Mouse (Mus musculus) MEL (cell line): ENCODE measurements around the gene Adam12. TPM values are rescaled to one million over a fixed set of nuclear protein-coding genes. Genes with fewer than 3 reads are reported as not detected.

ENCODE experiments used
- DNase-seq: peaks from one replicate; pipeline ENCODE4 v3.0.0; 2011; ENCODE audit warnings: low read depth, low spot score
- H3K27ac ChIP-seq: 2 replicates; pipeline ENCODE4 v1.5.1; 2012; ENCODE audit warnings: low read depth, mild to moderate bottlenecking, control low read depth, low read length, moderate library complexity; ENCODE audit not compliant: control insufficient read depth
- H3K27me3 ChIP-seq, 2 experiments: fragments of 150-350 bp in 1 of 2; sonication (generic) in 1 of 2; 2 replicates each; pipeline ENCODE4 v1.6.1; 2012; ENCODE audit warnings: low read length in 2 of 2, mild to moderate bottlenecking in 2 of 2, improper control_type of control experiment in 1 of 2, moderate library complexity in 1 of 2; ENCODE audit not compliant: insufficient read depth in 2 of 2, control insufficient read depth in 1 of 2
- H3K36me3 ChIP-seq, 2 experiments: 2 replicates each; pipeline ENCODE4 v1.6.1; 2012 to 2014; ENCODE audit warnings: low read length in 2 of 2, improper control_type of control experiment in 1 of 2, inconsistent platforms in 1 of 2, mild to moderate bottlenecking in 1 of 2; ENCODE audit not compliant: insufficient read depth in 2 of 2, control insufficient read depth in 1 of 2
- H3K4me1 ChIP-seq, 2 experiments: fragments of 150-350 bp in 1 of 2; sonication (generic) in 1 of 2; 2 replicates each; pipeline ENCODE4 v1.6.1; 2012; ENCODE audit warnings: low read length in 2 of 2, improper control_type of control experiment in 1 of 2, mild to moderate bottlenecking in 1 of 2; ENCODE audit not compliant: insufficient read depth in 2 of 2, control insufficient read depth in 1 of 2
- H3K4me3 ChIP-seq, 2 experiments: fragments of 150-350 bp in 1 of 2; sonication (generic) in 1 of 2; 2 replicates each; pipeline ENCODE4 v1.5.1; 2012; ENCODE audit warnings: low read depth in 2 of 2, low read length in 2 of 2, mild to moderate bottlenecking in 2 of 2, moderate library complexity in 2 of 2, control low read depth in 1 of 2, improper control_type of control experiment in 1 of 2; ENCODE audit not compliant: control insufficient read depth in 1 of 2, insufficient read depth in 1 of 2
- H3K79me2 ChIP-seq: 2 replicates; pipeline ENCODE4 v1.6.1; 2012; ENCODE audit warnings: mild to moderate bottlenecking, low read length, moderate library complexity; ENCODE audit not compliant: control insufficient read depth, poor library complexity, insufficient read depth
- H3K9ac ChIP-seq: 2 replicates; pipeline ENCODE4 v1.6.1; 2012; ENCODE audit warnings: low read depth, mild to moderate bottlenecking, control low read depth, low read length, moderate library complexity; ENCODE audit not compliant: control insufficient read depth, poor library complexity, severe bottlenecking
- H3K9me3 ChIP-seq: fragments of 150-350 bp; sonication (generic); replicated peaks from 2 replicates; pipeline ENCODE4 v1.6.1; 2012; ENCODE audit warnings: mild to moderate bottlenecking, low read length, improper control_type of control experiment, moderate library complexity; ENCODE audit not compliant: insufficient read depth
- BHLHE40 ChIP-seq: IDR thresholded peaks from 2 replicates; pipeline ENCODE4 v1.6.1; 2012; ENCODE audit warnings: low read depth, mild to moderate bottlenecking, inconsistent platforms, low read length, improper control_type of control experiment, borderline replicate concordance
- CHD2 ChIP-seq: IDR thresholded peaks from 2 replicates; pipeline ENCODE4 v1.6.1; 2011; ENCODE audit warnings: low read length, improper control_type of control experiment
- CTCF ChIP-seq, 3 experiments: IDR thresholded peaks in 2 of 3; conservative IDR thresholded peaks in 1 of 3; 2 replicates each; pipeline ENCODE4 v1.5.1; 2011 to 2012; ENCODE audit warnings: low read length in 3 of 3, low read depth in 2 of 3, mild to moderate bottlenecking in 2 of 3, improper control_type of control experiment in 1 of 3, inconsistent platforms in 1 of 3, mixed read lengths in 1 of 3, moderate library complexity in 1 of 3; ENCODE audit not compliant: control insufficient read depth in 1 of 3, insufficient read depth in 1 of 3, poor library complexity in 1 of 3, severe bottlenecking in 1 of 3
- E2F4 ChIP-seq: IDR thresholded peaks from 2 replicates; pipeline ENCODE4 v1.6.1; 2011; ENCODE audit warnings: low read depth, low read length, improper control_type of control experiment, borderline replicate concordance
- EP300 ChIP-seq, 2 experiments: IDR thresholded peaks; 2 replicates each; pipeline ENCODE4 v1.6.1; 2011; ENCODE audit warnings: improper control_type of control experiment in 2 of 2, low read length in 2 of 2, low read depth in 1 of 2, mild to moderate bottlenecking in 1 of 2
- JUND ChIP-seq: IDR thresholded peaks from 2 replicates; pipeline ENCODE4 v1.6.1; 2011; ENCODE audit warnings: low read depth, mild to moderate bottlenecking, improper control_type of control experiment, low read length
- KAT2A ChIP-seq: conservative IDR thresholded peaks from 2 replicates; pipeline ENCODE4 v1.6.1; 2012; ENCODE audit warnings: low read depth, low read length, improper control_type of control experiment, inconsistent platforms
- MAFK ChIP-seq: IDR thresholded peaks from 2 replicates; pipeline ENCODE4 v1.6.1; 2011; ENCODE audit warnings: low read depth, mild to moderate bottlenecking, low read length, improper control_type of control experiment, borderline replicate concordance
- MAX ChIP-seq: IDR thresholded peaks from 2 replicates; pipeline ENCODE4 v1.6.1; 2011; ENCODE audit warnings: low read length, improper control_type of control experiment
- MEF2A ChIP-seq: IDR thresholded peaks from 2 replicates; pipeline ENCODE4 v1.6.1; 2014; ENCODE audit warnings: low read depth, mild to moderate bottlenecking, inconsistent platforms, low read length, improper control_type of control experiment; ENCODE audit not compliant: poor library complexity, insufficient replicate concordance, severe bottlenecking; ENCODE audit errors: extremely low read depth
- MXI1 ChIP-seq: IDR thresholded peaks from 2 replicates; pipeline ENCODE4 v1.6.1; 2011; ENCODE audit warnings: mild to moderate bottlenecking, low read depth, low read length, improper control_type of control experiment
- MYB ChIP-seq: IDR thresholded peaks from 2 replicates; pipeline ENCODE4 v1.6.1; 2011; ENCODE audit warnings: mild to moderate bottlenecking, low read depth, low read length, improper control_type of control experiment
- POLR2A ChIP-seq, 2 experiments: IDR thresholded peaks; 2 replicates each; pipeline ENCODE4 v1.6.1; 2011 to 2012; ENCODE audit warnings: low read length in 2 of 2, mild to moderate bottlenecking in 2 of 2, control low read depth in 1 of 2, improper control_type of control experiment in 1 of 2, low read depth in 1 of 2, moderate library complexity in 1 of 2; ENCODE audit not compliant: control insufficient read depth in 1 of 2, insufficient read depth in 1 of 2, poor library complexity in 1 of 2
- RAD21 ChIP-seq: IDR thresholded peaks from 2 replicates; pipeline ENCODE4 v1.6.1; 2011; ENCODE audit warnings: mild to moderate bottlenecking, low read depth, low read length, improper control_type of control experiment
- SIN3A ChIP-seq: IDR thresholded peaks from 2 replicates; pipeline ENCODE4 v1.6.1; 2012; ENCODE audit warnings: low read length, improper control_type of control experiment, inconsistent platforms
- TCF12 ChIP-seq: IDR thresholded peaks from 2 replicates; pipeline ENCODE4 v1.6.1; 2014; ENCODE audit warnings: low read depth, mild to moderate bottlenecking, inconsistent platforms, low read length, improper control_type of control experiment, moderate library complexity
- UBTF ChIP-seq: IDR thresholded peaks from 2 replicates; pipeline ENCODE4 v1.6.1; 2012; ENCODE audit warnings: low read depth, mild to moderate bottlenecking, inconsistent platforms, low read length, improper control_type of control experiment, moderate library complexity, borderline replicate concordance; ENCODE audit not compliant: insufficient read depth
- USF1 ChIP-seq: IDR thresholded peaks from 2 replicates; pipeline ENCODE4 v1.6.1; 2014; ENCODE audit warnings: low read depth, mild to moderate bottlenecking, inconsistent platforms, low read length, improper control_type of control experiment, moderate library complexity
- USF2 ChIP-seq, 2 experiments: IDR thresholded peaks; 2 replicates each; pipeline ENCODE4 v1.6.1; 2011 to 2012; ENCODE audit warnings: improper control_type of control experiment in 2 of 2, low read length in 2 of 2, borderline replicate concordance in 1 of 2, inconsistent platforms in 1 of 2, low read depth in 1 of 2, mild to moderate bottlenecking in 1 of 2; ENCODE audit not compliant: insufficient read depth in 1 of 2
- ZMIZ1 ChIP-seq: IDR thresholded peaks from 2 replicates; pipeline ENCODE4 v1.6.1; 2012; ENCODE audit warnings: low read depth, mild to moderate bottlenecking, inconsistent platforms, low read length, improper control_type of control experiment, moderate library complexity
- ZNF384 ChIP-seq: IDR thresholded peaks from 2 replicates; pipeline ENCODE4 v1.6.1; 2012; ENCODE audit warnings: low read depth, mild to moderate bottlenecking, inconsistent platforms, low read length, improper control_type of control experiment
- polyA plus RNA-seq, 2 experiments: library from polyadenylated mRNA; stranded (reverse) in 1 of 2; unstranded in 1 of 2; fragments of >175 nt in 1 of 2; fragments of >200 nt in 1 of 2; gene quantifications; 2 replicates each; pipeline versions ENCODE4 v1.2.1 to v1.2.4; 2012; ENCODE audit warnings: low replicate concordance in 2 of 2, low read depth in 1 of 2; ENCODE audit not compliant: insufficient read length in 2 of 2, insufficient read depth in 1 of 2, missing spikeins in 1 of 2
- total RNA-seq: library from RNA; depleted of rRNA; stranded (reverse); fragments of 300-350 nt; gene quantifications from 2 replicates; pipeline ENCODE4 v1.2.3, GENCODE M21; 2012

The Adam12 gene
- total and polyA plus RNA-seq, 3 experiments: not detected

- Histone ChIP-seq H3K9ac (no peak overlapping the region), H3K4me1 (no peaks in the 10 kb centered on the region), H3K4me3 (no peak overlapping the region), H3K27ac (no peak overlapping the region), H3K36me3 (no peaks in the 10 kb centered on the region), H3K27me3 (no peaks in the 10 kb centered on the region), H3K79me2 (no peaks in the 10 kb centered on the region), H3K9me3 (no peaks in the 10 kb centered on the region)
- TF ChIP-seq POLR2A (IDR thresholded peaks at IDR 0.05; ENCODE audit: control insufficient read depth in 1 of 2, insufficient read depth in 1 of 2, low read depth in 1 of 2, low read length in 2 of 2, poor library complexity in 1 of 2): no peak
- no peak for TF ChIP-seq MAX
- TF ChIP-seq EP300 (IDR thresholded peaks at IDR 0.05; ENCODE audit: low read depth in 1 of 2, low read length in 2 of 2): no peak
- no peak for TF ChIP-seq CHD2
- TF ChIP-seq E2F4: no peak
- TF ChIP-seq USF1: no peak
- no peak for TF ChIP-seq UBTF
- TF ChIP-seq RAD21: no peak
- no peak for TF ChIP-seq SIN3A
- TF ChIP-seq ZNF384: no peak
- TF ChIP-seq MYB: no peak
- TF ChIP-seq JUND: no peak
- TF ChIP-seq TCF12: no peak
- TF ChIP-seq BHLHE40: no peak
- TF ChIP-seq KAT2A: no peak
- no peak for TF ChIP-seq MAFK
- TF ChIP-seq USF2 (IDR thresholded peaks at IDR 0.05; ENCODE audit: borderline replicate concordance in 1 of 2, insufficient read depth in 1 of 2, low read depth in 1 of 2, low read length in 2 of 2): no peak
- no peak for TF ChIP-seq MXI1
- no peak for TF ChIP-seq CTCF (IDR thresholded peaks at IDR 0.05 in 2 of 3, conservative IDR thresholded peaks at IDR 0.05 in 1 of 3; ENCODE audit: control insufficient read depth in 1 of 3, insufficient read depth in 1 of 3, low read depth in 2 of 3, low read length in 3 of 3, poor library complexity in 1 of 3, severe bottlenecking in 1 of 3)
- no peak for DNase-seq
These were observed 7.0 kb downstream of the Adam12 start for GRCm38 (mm10) chr7:134224741-134225612.

GRCm38 (mm10) chr7:134224421-134224740, 7.6 kb downstream of the Adam12 start:
- no peak for DNase-seq
- H3K4me3 ChIP-seq: no peak overlapping the region
- no peak for TF ChIP-seq USF2 (IDR thresholded peaks at IDR 0.05; ENCODE audit: borderline replicate concordance in 1 of 2, insufficient read depth in 1 of 2, low read depth in 1 of 2, low read length in 2 of 2)
- no peak for TF ChIP-seq SIN3A
- TF ChIP-seq MEF2A: no peak
- TF ChIP-seq ZMIZ1: no peak
- no peaks in the 10 kb centered on the region for H3K4me1 ChIP-seq
- H3K9ac ChIP-seq: no peak overlapping the region
- no peaks in the 10 kb centered on the region for H3K36me3 ChIP-seq
- no peaks in the 10 kb centered on the region for H3K79me2 ChIP-seq
- no peaks in the 10 kb centered on the region for H3K9me3 ChIP-seq
- no peaks in the 10 kb centered on the region for H3K27me3 ChIP-seq
- H3K27ac ChIP-seq: no peak overlapping the region
